Mouse (Mus musculus) kidney, embryonic 15.5 days (tissue): ENCODE results near the gene Calm1. TPM values are rescaled to one million over a fixed set of nuclear protein-coding genes. Genes with fewer than 3 reads are reported as not detected.
A peak's percentile ranks its signal among the peaks of the same experiment; 100 is the strongest.

ENCODE experiments used
- ATAC-seq: fragments of 200-750 bp; cut with Nextera tagmentation; replicated peaks from 2 replicates; pipeline ENCODE4 v1.8.0; 2017; ENCODE audit warnings: moderate TSS enrichment; ENCODE audit not compliant: low FRiP score
- H3K27ac ChIP-seq: fragments of 300-500 bp; sonication (generic); 2 replicates; pipeline ENCODE4 v1.5.1; 2015; ENCODE audit warnings: mild to moderate bottlenecking, inconsistent platforms
- H3K27me3 ChIP-seq: fragments of 300-500 bp; sonication (generic); 2 replicates; pipeline ENCODE4 v1.6.1; 2015; ENCODE audit warnings: inconsistent platforms
- H3K36me3 ChIP-seq: fragments of 300-500 bp; sonication (generic); 2 replicates; pipeline ENCODE4 v1.6.1; 2015; ENCODE audit warnings: inconsistent platforms
- H3K4me1 ChIP-seq: fragments of 300-500 bp; sonication (generic); 2 replicates; pipeline ENCODE4 v1.6.1; 2015; ENCODE audit warnings: inconsistent platforms
- H3K4me2 ChIP-seq: fragments of 300-500 bp; sonication (generic); 2 replicates; pipeline ENCODE4 v1.6.1; 2015; ENCODE audit warnings: moderate library complexity, mild to moderate bottlenecking, inconsistent platforms
- H3K4me3 ChIP-seq: fragments of 300-500 bp; sonication (generic); replicated peaks from 2 replicates; pipeline ENCODE4 v1.5.1; 2015; ENCODE audit warnings: mild to moderate bottlenecking, inconsistent platforms
- H3K9ac ChIP-seq: fragments of 300-500 bp; sonication (generic); 2 replicates; pipeline ENCODE4 v1.6.1; 2015; ENCODE audit warnings: mild to moderate bottlenecking, inconsistent platforms
- H3K9me3 ChIP-seq: fragments of 300-500 bp; sonication (generic); replicated peaks from 2 replicates; pipeline ENCODE4 v1.6.1; 2016; ENCODE audit warnings: inconsistent platforms
- WGBS: fragments of 180-500 bp; shearing (Covaris S2); methylation state at CpG from one replicate; pipeline ENCODE4 v1.1.7; 2015; ENCODE audit warnings: mixed read lengths; 5-methylcytosine and 5-hydroxymethylcytosine counted together
- polyA plus RNA-seq: library from polyadenylated mRNA; unstranded; fragments of >200 nt; fragmentation: Nextera tagmentation; extraction: Ambion mirVana; gene quantifications from 2 replicates; pipeline ENCODE4 v1.2.1, GENCODE M21; 2015

Calm1 gene
- polyA plus RNA-seq, 1 experiment from 2014 or later = 1,314 TPM

DNA sequence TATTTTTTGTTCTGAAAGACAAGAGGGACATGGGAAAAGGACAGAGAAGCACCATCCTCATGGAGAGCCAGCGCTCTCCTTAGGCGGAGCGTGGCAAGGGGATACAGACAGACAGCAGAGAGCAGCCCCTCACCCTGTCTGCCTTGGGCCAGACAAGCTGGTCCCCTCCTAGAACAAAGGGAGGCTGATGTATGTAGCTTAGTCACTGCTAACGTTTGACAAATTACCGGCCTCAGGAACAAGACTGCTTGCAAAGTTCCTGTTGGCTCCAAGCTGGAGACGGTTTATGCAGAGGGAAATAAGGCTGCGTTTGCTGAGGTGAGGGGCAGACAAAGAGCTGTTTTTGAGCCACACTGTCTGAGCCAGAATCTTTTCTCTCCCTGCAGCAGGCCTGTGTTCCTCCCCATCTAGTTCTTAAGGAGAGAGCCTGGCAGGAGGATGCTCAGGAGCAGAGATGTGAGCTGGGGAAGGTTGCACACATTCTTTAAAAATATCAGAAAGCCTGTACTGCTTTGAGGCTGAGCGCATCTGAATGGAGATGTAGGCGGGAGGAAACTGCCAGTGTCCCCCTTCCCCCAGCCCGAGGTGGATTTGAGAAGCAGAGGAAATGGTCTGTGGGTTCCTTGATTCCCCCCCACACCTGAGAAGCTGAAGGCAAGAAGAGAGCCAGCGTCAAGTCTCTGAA is 28.9 kb downstream of the Calm1 start:
- 52% methylated on average over 11 of the region's 11 CpGs for WGBS
- Histone ChIP-seq H3K27me3 (no peaks in the 10 kb centered on the region), H3K9me3 (no peaks in the 10 kb centered on the region), H3K27ac (0 out of 2 replicates have a peak overlapping the region, but pooled peaks have one; percentile 41), H3K4me3 (no peak overlapping the region), H3K9ac (no peak overlapping the region), H3K4me2 (no peak overlapping the region), H3K36me3 (no peaks in the 10 kb centered on the region), H3K4me1 (0 out of 2 replicates have a peak, but pooled peaks cover 3% of the 10 kb centered on the region)
- no peak for ATAC-seq

DNA sequence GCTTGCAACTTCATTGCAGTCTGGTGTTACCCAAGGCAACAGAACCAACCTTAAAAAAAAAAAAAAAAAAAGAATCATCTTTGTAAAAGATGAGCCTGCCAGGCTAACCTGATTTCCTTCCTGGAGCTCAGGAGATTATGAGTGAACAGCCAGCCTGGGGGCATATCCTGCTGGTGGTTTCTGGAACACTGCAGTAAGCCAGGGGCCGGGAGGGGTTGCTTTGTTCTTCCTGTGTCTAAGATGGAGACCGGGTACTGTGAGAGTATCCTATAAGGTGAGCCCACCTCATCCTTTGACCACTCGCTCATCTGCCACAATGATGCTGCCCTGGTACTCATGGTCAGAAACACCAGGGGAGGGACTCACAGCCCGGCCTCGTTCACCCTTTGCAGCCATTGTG is 35.0 kb downstream of the Calm1 start:
- Histone ChIP-seq H3K36me3 (no peaks in the 10 kb centered on the region), H3K4me3 (no peak overlapping the region), H3K27ac (no peak overlapping the region), H3K4me1 (no peaks in the 10 kb centered on the region), H3K9ac (no peak overlapping the region), H3K4me2 (no peak overlapping the region), H3K27me3 (no peaks in the 10 kb centered on the region), H3K9me3 (no peaks in the 10 kb centered on the region)
- ATAC-seq = no peak
- WGBS = 85% methylated on average over 5 of the region's 5 CpGs

DNA sequence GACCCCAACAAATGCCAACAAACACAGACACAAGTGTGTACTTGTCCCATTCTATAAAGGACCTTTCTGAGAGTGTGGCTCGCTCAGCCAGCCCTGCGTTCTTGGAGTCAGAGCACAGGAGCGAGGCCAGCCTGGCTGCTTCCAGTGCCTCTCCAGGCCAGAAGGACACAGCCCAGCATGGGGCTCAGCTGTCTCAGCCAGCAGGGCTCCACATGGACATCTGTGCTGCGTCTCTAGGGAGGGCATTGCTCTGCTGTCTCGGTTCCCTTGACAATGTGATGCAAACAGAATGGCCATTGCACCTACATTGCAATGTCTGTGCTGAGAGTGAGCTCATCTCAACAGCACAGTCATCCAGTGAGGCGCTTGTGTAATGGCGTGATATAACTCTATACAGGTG is 35.7 kb downstream of the Calm1 start:
- Histone ChIP-seq H3K4me1 (no peaks in the 10 kb centered on the region), H3K4me2 (no peak overlapping the region), H3K4me3 (no peak overlapping the region), H3K27me3 (no peaks in the 10 kb centered on the region), H3K9ac (no peak overlapping the region), H3K9me3 (no peaks in the 10 kb centered on the region), H3K27ac (no peak overlapping the region), H3K36me3 (no peaks in the 10 kb centered on the region)
- WGBS = 80% methylated on average over 7 of the region's 7 CpGs
- no peak for ATAC-seq

DNA sequence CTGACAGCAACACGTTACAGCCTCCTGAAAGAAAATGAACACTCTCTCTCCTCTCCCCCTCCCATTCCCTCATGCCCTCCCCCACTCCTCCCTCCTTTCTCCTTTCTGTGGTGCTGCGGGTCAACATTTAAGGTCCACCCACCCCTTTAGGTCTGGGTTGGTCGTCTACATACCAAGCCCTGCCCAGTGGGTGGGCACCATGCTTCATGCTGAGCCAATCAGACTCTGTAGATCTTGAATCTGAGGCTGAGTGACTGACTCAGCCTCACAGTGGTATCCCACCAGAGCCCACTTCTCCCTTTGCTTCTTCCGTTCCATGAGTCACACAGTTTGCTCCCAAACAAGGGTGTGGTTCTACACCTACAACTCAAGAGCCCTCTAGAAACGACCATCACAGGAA is 36.2 kb downstream of the Calm1 start:
- H3K4me1 ChIP-seq = no peaks in the 10 kb centered on the region
- H3K4me3 ChIP-seq = no peak overlapping the region
- H3K4me2 ChIP-seq = no peak overlapping the region
- ATAC-seq = peak; percentile 67; the same call in 1 of the 2 replicates
- WGBS = 45% methylated on average over 5 of the region's 5 CpGs
- H3K9me3 ChIP-seq = no peaks in the 10 kb centered on the region
- no peak overlapping the region for H3K9ac ChIP-seq
- no peak overlapping the region for H3K27ac ChIP-seq
- H3K36me3 ChIP-seq = no peaks in the 10 kb centered on the region
- H3K27me3 ChIP-seq = no peaks in the 10 kb centered on the region

DNA sequence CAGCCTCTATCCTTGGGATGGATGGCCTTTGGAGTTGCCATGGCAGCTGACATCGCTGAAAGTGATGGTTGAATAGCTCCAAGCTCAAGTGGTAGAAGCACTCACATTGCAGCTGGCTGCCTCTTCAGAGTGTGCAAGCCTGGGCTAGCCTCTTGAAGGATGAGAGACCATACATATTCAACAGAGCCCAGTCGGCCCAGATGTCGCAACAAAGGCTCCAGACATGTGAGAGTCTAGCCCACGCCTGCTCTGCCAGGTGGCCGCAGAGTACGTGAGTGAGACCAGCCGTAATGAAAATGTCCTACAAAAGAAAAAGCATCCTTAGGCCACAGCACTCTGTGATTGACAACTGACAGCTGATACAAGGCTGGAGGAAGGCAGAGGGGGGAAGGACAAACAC is 40.2 kb downstream of the Calm1 start:
- peaks cover 4% of the 10 kb centered on the region; the same call in 1 of the 2 replicates for H3K4me1 ChIP-seq
- no peak overlapping the region for H3K27ac ChIP-seq
- no peak for ATAC-seq
- no peaks in the 10 kb centered on the region for H3K9me3 ChIP-seq
- H3K36me3 ChIP-seq = no peaks in the 10 kb centered on the region
- 84% methylated on average over 7 of the region's 7 CpGs for WGBS
- no peak overlapping the region for H3K9ac ChIP-seq
- H3K27me3 ChIP-seq = no peaks in the 10 kb centered on the region
- H3K4me3 ChIP-seq = no peak overlapping the region
- no peak overlapping the region for H3K4me2 ChIP-seq

DNA sequence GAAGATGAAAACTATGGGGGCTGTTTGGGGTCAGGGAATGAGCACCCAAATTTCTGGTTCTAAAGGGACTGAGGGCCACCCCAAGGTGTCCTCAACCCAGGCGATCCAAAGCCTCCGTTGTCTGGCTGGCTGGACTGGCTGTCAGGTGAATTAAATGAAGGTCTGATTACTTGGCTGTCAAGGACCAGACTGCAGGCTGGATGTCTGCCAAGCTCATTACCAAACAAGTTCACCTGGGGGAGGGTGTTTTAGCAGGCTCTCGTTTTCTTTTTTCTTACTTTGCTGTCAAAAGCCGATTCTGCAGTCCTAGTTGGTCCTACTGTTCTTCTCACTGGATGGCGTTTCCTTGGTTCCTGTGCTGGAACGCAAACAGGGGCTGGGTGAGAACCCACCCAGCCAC is 40.6 kb downstream of the Calm1 start:
- Histone ChIP-seq H3K9me3 (no peaks in the 10 kb centered on the region), H3K9ac (no peak overlapping the region), H3K4me1 (peaks cover 4% of the 10 kb centered on the region; the same call in 1 of the 2 replicates), H3K4me3 (no peak overlapping the region), H3K36me3 (no peaks in the 10 kb centered on the region), H3K27ac (no peak overlapping the region), H3K27me3 (no peaks in the 10 kb centered on the region), H3K4me2 (no peak overlapping the region)
- no peak for ATAC-seq
- WGBS = 61% methylated on average over 6 of the region's 6 CpGs

GRCm38 (mm10) chr12:100241911-100242796 is 42.9 kb downstream of the Calm1 start:
- Histone ChIP-seq H3K27me3 (no peaks in the 10 kb centered on the region), H3K27ac (no peak overlapping the region), H3K36me3 (no peaks in the 10 kb centered on the region), H3K4me1 (peaks cover 4% of the 10 kb centered on the region; the same call in 1 of the 2 replicates), H3K9ac (no peak overlapping the region), H3K4me3 (peak overlapping the region; percentile 28), H3K4me2 (peak overlapping the region; percentile 59), H3K9me3 (no peaks in the 10 kb centered on the region)
- 11% methylated on average over 22 of the region's 22 CpGs for WGBS
- ATAC-seq = peak; percentile 96

DNA sequence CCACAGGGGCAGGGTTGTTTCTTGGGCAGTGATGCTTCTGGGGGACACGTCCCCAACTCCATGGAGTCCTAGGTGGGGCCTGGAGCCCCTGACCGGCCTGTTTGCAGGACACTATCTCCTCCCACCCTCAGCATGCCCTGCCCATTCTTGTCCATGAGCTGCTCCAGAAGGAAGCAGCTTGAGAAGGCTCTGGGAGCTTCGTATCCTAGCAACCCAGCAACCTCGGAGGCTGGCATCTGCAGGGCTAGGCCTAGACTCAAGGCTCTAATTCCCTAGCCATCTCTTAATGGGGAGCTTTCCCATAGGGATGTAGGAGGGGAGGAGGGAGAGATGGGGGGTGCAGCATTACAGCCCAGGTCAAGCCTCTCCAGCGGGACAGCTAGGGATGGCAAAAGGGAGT is 45.3 kb downstream of the Calm1 start:
- ATAC-seq = no peak
- H3K4me2 ChIP-seq = no peak overlapping the region
- H3K4me3 ChIP-seq = no peak overlapping the region
- no peaks in the 10 kb centered on the region for H3K9me3 ChIP-seq
- H3K4me1 ChIP-seq = peaks cover 4% of the 10 kb centered on the region; the same call in 1 of the 2 replicates
- no peaks in the 10 kb centered on the region for H3K27me3 ChIP-seq
- no peak overlapping the region for H3K27ac ChIP-seq
- no peak overlapping the region for H3K9ac ChIP-seq
- H3K36me3 ChIP-seq = no peaks in the 10 kb centered on the region
- 54% methylated on average over 5 of the region's 5 CpGs for WGBS

GRCm38 (mm10) chr12:100249170-100249569 is 49.9 kb downstream of the Calm1 start:
- H3K27ac ChIP-seq = no peak overlapping the region

GRCm38 (mm10) chr12:100254471-100254870 is 55.2 kb downstream of the Calm1 start:
- H3K9ac ChIP-seq = no peak overlapping the region
- H3K4me3 ChIP-seq = no peak overlapping the region
- H3K36me3 ChIP-seq = no peaks in the 10 kb centered on the region
- no peak overlapping the region for H3K4me2 ChIP-seq
- no peaks in the 10 kb centered on the region for H3K9me3 ChIP-seq
- no peaks in the 10 kb centered on the region for H3K4me1 ChIP-seq
- H3K27ac ChIP-seq = no peak overlapping the region
- no peak for ATAC-seq
- 82% methylated on average over 4 of the region's 4 CpGs for WGBS
- no peaks in the 10 kb centered on the region for H3K27me3 ChIP-seq

More at GRCm38 (mm10) chr12:100249170-100249569, 49.9 kb downstream of the Calm1 start:
- Histone ChIP-seq H3K9ac (no peak overlapping the region), H3K36me3 (no peaks in the 10 kb centered on the region), H3K4me1 (no peaks in the 10 kb centered on the region), H3K9me3 (no peaks in the 10 kb centered on the region), H3K27me3 (no peaks in the 10 kb centered on the region), H3K4me3 (no peak overlapping the region), H3K4me2 (no peak overlapping the region)
- no peak for ATAC-seq
- 83% methylated on average over 7 of the region's 7 CpGs for WGBS

GRCm38 (mm10) chr12:100255441-100255949 is 56.3 kb downstream of the Calm1 start:
- ATAC-seq = no peak
- Histone ChIP-seq H3K36me3 (no peaks in the 10 kb centered on the region), H3K4me3 (no peak overlapping the region), H3K27me3 (no peaks in the 10 kb centered on the region), H3K9me3 (no peaks in the 10 kb centered on the region), H3K9ac (no peak overlapping the region), H3K4me1 (no peaks in the 10 kb centered on the region), H3K4me2 (no peak overlapping the region), H3K27ac (no peak overlapping the region)
- WGBS = 92% methylated on average over 2 of the region's 2 CpGs

GRCm38 (mm10) chr12:100257779-100258178 is 58.5 kb downstream of the Calm1 start:
- H3K27me3 ChIP-seq = no peaks in the 10 kb centered on the region
- WGBS = 69% methylated on average over 3 of the region's 3 CpGs
- no peaks in the 10 kb centered on the region for H3K4me1 ChIP-seq
- no peaks in the 10 kb centered on the region for H3K9me3 ChIP-seq
- no peak for ATAC-seq
- H3K36me3 ChIP-seq = no peaks in the 10 kb centered on the region
- no peak overlapping the region for H3K27ac ChIP-seq
- no peak overlapping the region for H3K4me3 ChIP-seq
- H3K9ac ChIP-seq = no peak overlapping the region
- H3K4me2 ChIP-seq = no peak overlapping the region
